Mouse (Mus musculus): ENCODE data around the gene Sbsn.
"Not testable (repeated sequence)": the region's sequence is repeated elsewhere in the genome, so short reads cannot be mapped to it uniquely, and the experiment has no call there.

Sbsn gene

GRCm38 (mm10) chr7:30751086-30751669 is at the start of gene Sbsn:
TSS of gene Sbsn (plus strand) at chr7:30751471.
- DNase-seq: no peak

- DNase-seq: peak; percentile 53
Measured at GRCm38 (mm10) chr7:30706214-30706882, 44.9 kb upstream of the Sbsn start.

GRCm38 (mm10) chr7:30707441-30707840 is 43.8 kb upstream of the Sbsn start:
- DNase-seq: no peak

GRCm38 (mm10) chr7:30711942-30712341 is 39.3 kb upstream of the Sbsn start, which contains the start of gene Atp4a:
TSS of gene Atp4a (plus strand) at chr7:30712209.
- DNase-seq: no peak

- DNase-seq: peak; percentile 92
Measured at GRCm38 (mm10) chr7:30717006-30717715, 34.1 kb upstream of the Sbsn start.

GRCm38 (mm10) chr7:30717716-30718046 is 33.6 kb upstream of the Sbsn start:
- no peak for DNase-seq

- no peak for DNase-seq
Measured at GRCm38 (mm10) chr7:30719669-30720068, 31.6 kb upstream of the Sbsn start.

GRCm38 (mm10) chr7:30721286-30721685 is 30.0 kb upstream of the Sbsn start:
- DNase-seq: no peak

- DNase-seq: no peak
Measured at GRCm38 (mm10) chr7:30723274-30723953, 27.9 kb upstream of the Sbsn start.

GRCm38 (mm10) chr7:30728214-30728613 is 23.1 kb upstream of the Sbsn start:
- no peak for DNase-seq

GRCm38 (mm10) chr7:30728739-30729395 is 22.4 kb upstream of the Sbsn start:
- DNase-seq: no peak

- DNase-seq: peak; percentile 93
Measured at GRCm38 (mm10) chr7:30729396-30730063, 21.7 kb upstream of the Sbsn start, which contains the start of gene Tmem147. TSS of gene Tmem147 (minus strand) at chr7:30729540.

- not testable (repeated sequence) for DNase-seq
Measured at GRCm38 (mm10) chr7:30730064-30730722, 21.1 kb upstream of the Sbsn start.

GRCm38 (mm10) chr7:30736211-30736610 is 15.1 kb upstream of the Sbsn start:
- no peak for DNase-seq

GRCm38 (mm10) chr7:30742570-30742969 is 8.7 kb upstream of the Sbsn start:
- DNase-seq: not testable (repeated sequence)

GRCm38 (mm10) chr7:30743617-30744016 is 7.7 kb upstream of the Sbsn start, which contains the start of gene Gapdhs:
TSS of gene Gapdhs (minus strand) at chr7:30743681.
- DNase-seq: not testable (repeated sequence)

- DNase-seq: peak; percentile 43
Measured at GRCm38 (mm10) chr7:30744022-30744598, 7.2 kb upstream of the Sbsn start.

GRCm38 (mm10) chr7:30747525-30748204 is 3.6 kb upstream of the Sbsn start:
- DNase-seq: no peak

- no peak for DNase-seq
Measured at GRCm38 (mm10) chr7:30749824-30750606, 1.3 kb upstream of the Sbsn start.

GRCm38 (mm10) chr7:30757001-30757400 is 5.7 kb downstream of the Sbsn start:
- no peak for DNase-seq
